Mouse (Mus musculus): ENCODE measurements around the gene Wdr4. TPM values are rescaled to one million over a fixed set of nuclear protein-coding genes. Genes with fewer than 3 reads are reported as not detected.
A peak's percentile ranks its signal among the peaks of the same experiment; 100 is the strongest.

Gene Wdr4
- 33.8 and 42.3 TPM in 2 replicates for polyA plus RNA-seq (2015; fragmentation: Nextera tagmentation; extraction: Ambion mirVana)

DNA sequence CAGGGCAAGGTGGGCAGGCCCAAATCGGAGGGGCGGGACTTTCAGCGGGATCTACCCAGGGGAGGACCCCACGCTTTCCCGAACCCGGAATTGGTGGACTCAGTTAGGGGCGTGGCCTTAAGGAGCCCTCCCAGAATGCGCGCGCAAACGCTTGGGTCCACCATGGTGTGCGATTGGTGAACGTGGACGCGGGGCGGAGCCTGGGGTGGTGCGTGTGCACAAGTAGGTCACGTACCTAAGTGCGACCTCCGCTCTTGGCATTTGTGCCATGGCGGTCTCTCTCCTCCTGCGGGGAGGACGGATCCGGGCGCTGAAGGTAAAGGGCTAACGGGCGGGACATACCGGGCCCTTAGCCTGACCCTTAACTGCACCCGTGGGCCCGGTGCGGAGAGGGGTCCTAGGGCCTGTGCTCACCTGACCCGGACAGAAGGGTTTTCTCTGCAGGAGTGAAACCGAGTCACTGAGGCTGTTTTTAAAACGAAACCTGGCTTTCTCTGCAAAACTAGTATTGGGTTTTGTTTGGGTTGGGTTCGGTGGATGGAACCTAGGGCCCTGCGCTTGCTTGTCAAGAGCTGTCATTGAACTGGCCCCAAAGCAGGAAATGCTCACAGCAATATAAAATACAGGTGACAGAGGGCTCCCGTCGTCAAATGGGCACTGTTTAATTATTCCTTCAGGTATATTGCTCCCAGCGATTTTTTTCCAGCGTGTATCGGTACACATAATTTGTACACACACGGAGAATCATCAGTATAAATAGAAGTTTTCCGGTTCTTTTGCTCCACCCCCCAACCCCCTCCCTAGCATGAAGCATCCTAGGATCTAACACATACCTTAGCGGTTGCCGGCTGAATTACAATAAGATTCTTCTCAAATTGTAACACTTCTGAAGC, at the start of gene Wdr4, which contains the start of gene Ndufv3:
Wdr4 (minus strand) TSS at position 35 of the 893 bp plus-strand sequence.
Ndufv3 (plus strand) TSS at position 170 of the 893 bp plus-strand sequence.
- ATAC-seq (ENCODE audit: insufficient read depth, low FRiP score), result peak; percentile 99
- H3K4me3 ChIP-seq (replicated peaks; ENCODE audit: low read length), result peak within 1 kb of the TSS; percentile 93
- H3K36me3 ChIP-seq (ENCODE audit: control insufficient read depth, insufficient read depth, low read length), result 0 out of 2 replicates have a peak, but pooled peaks cover 6% of the 10 kb centered on the region
- no peaks in the 10 kb centered on the region for H3K9me3 ChIP-seq (replicated peaks; ENCODE audit: control insufficient read depth, low read length)
- under 1% methylated on average over 44 of the region's 45 CpGs for WGBS
- H3K9ac ChIP-seq (ENCODE audit: low read length), result peak within 1 kb of the TSS; percentile 88
- H3K27ac ChIP-seq (ENCODE audit: low read length), result peak within 1 kb of the TSS; percentile 91
- H3K4me2 ChIP-seq (ENCODE audit: low read depth, low read length), result peak within 1 kb of the TSS; percentile 70
- H3K4me1 ChIP-seq (ENCODE audit: control insufficient read depth, insufficient read depth, low read length), result peaks cover 15% of the 10 kb centered on the region
- H3K27me3 ChIP-seq (ENCODE audit: control insufficient read depth, insufficient read depth, low read length), result no peaks in the 10 kb centered on the region

DNA sequence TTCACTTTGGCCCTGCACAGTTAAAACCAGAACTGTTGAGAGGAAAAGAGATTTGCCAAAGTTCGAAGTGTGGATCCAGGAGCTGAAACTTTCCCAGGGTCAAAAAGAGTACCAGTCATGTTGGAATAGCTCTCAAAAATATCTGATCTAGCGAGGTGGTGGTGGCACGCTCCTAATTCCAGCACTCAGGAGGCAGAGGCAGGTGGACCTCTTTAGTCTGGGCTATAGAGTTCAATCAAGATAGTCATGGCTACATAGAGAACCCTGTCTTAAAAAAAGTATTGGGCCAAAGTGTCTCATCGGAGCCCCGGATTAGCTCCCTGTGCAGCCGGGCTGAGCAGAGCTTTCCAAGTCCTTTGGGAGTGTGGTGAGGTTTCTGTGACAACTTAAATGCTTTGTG, 46.5 kb upstream of the Wdr4 start:
- Histone ChIP-seq H3K36me3 (ENCODE audit: control insufficient read depth, insufficient read depth, low read length) (no peaks in the 10 kb centered on the region), H3K9ac (ENCODE audit: low read length) (peak overlapping the region; percentile 95), H3K27ac (ENCODE audit: low read length) (no peak overlapping the region), H3K27me3 (ENCODE audit: control insufficient read depth, insufficient read depth, low read length) (no peaks in the 10 kb centered on the region), H3K4me3 (replicated peaks; ENCODE audit: low read length) (peak overlapping the region; percentile 79), H3K9me3 (replicated peaks; ENCODE audit: control insufficient read depth, low read length) (no peaks in the 10 kb centered on the region), H3K4me1 (ENCODE audit: control insufficient read depth, insufficient read depth, low read length) (peaks cover 33% of the 10 kb centered on the region), H3K4me2 (ENCODE audit: low read depth, low read length) (peak overlapping the region; percentile 76)
- no peak for ATAC-seq (ENCODE audit: insufficient read depth, low FRiP score)
- 64% methylated on average over 6 of the region's 6 CpGs for WGBS

DNA sequence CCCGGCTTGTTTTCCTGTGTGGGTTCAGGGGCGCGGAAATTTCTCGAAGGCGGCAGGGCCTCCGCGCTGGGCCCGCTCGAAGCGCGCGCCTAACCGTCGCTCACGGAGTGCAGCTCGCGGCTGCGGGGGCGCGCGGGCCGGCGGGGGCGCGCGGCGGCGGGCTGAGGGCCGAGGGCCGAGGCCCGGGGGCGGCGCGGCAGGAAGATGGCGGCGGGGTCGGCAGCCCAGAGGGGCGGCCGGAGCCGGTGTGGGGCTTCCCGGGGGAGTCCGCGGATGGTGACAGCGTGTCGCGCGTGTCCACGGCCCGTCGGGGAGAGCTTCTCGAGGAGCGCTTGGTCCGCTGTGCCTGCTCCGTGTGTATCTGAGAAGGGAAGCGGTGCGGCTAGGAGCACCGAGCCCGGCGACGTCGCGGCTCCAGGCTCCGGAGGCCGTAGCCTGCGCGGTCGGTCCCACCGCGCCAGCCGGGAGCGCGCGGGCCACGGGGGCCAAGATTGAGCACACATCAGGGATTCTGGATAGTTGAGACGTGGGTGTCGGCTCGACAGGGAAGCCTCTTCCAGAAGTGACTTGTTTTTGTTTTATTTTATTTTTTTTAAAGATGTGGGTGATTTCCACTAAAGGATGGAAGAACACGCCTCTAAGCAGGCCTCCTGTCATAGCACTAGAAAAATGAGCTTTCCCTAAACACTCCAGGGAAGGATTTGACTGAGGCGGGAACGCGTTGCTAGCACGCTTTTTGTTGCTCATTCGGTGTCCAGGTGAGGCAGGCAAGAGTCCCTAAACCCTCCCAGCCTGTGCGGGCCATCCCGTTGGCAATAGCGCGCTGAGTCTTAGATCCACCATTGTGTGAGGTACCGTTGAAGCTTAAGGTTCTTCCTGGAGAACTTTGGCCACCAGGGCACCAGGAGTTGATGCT, 45.6 kb upstream of the Wdr4 start:
- H3K9me3 ChIP-seq (replicated peaks; ENCODE audit: control insufficient read depth, low read length), result no peaks in the 10 kb centered on the region
- H3K4me2 ChIP-seq (ENCODE audit: low read depth, low read length), result peak overlapping the region; percentile 76
- H3K4me3 ChIP-seq (replicated peaks; ENCODE audit: low read length), result peak overlapping the region; percentile 79
- H3K27me3 ChIP-seq (ENCODE audit: control insufficient read depth, insufficient read depth, low read length), result no peaks in the 10 kb centered on the region
- H3K27ac ChIP-seq (ENCODE audit: low read length), result peak overlapping the region; percentile 96
- peak overlapping the region; percentile 95 for H3K9ac ChIP-seq (ENCODE audit: low read length)
- H3K4me1 ChIP-seq (ENCODE audit: control insufficient read depth, insufficient read depth, low read length), result peaks cover 33% of the 10 kb centered on the region
- peak; percentile 26 for ATAC-seq (ENCODE audit: insufficient read depth, low FRiP score)
- no peaks in the 10 kb centered on the region for H3K36me3 ChIP-seq (ENCODE audit: control insufficient read depth, insufficient read depth, low read length)
- under 1% methylated on average over 81 of the region's 88 CpGs for WGBS

DNA sequence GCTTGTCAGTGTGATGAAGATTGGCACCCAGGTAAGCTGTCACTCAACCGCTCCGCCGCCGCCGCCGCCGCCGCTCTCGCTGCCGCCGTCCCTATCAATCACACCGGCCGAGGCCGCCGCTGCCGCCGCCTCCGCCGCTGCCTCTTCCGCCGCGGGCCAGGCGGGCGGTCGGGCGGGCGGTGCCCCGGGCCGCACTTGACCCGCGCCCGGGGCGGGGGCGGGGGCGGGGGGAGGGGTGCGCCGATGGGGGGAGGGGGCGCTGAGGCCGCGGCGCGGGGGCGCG, 45.0 kb upstream of the Wdr4 start:
- no peaks in the 10 kb centered on the region for H3K27me3 ChIP-seq (ENCODE audit: control insufficient read depth, insufficient read depth, low read length)
- H3K27ac ChIP-seq (ENCODE audit: low read length), result peak overlapping the region; percentile 96
- no peaks in the 10 kb centered on the region for H3K9me3 ChIP-seq (replicated peaks; ENCODE audit: control insufficient read depth, low read length)
- H3K9ac ChIP-seq (ENCODE audit: low read length), result peak overlapping the region; percentile 95
- H3K36me3 ChIP-seq (ENCODE audit: control insufficient read depth, insufficient read depth, low read length), result no peaks in the 10 kb centered on the region
- WGBS, result 1% methylated on average over 29 of the region's 44 CpGs
- peak overlapping the region; percentile 79 for H3K4me3 ChIP-seq (replicated peaks; ENCODE audit: low read length)
- no peak for ATAC-seq (ENCODE audit: insufficient read depth, low FRiP score)
- peak overlapping the region; percentile 76 for H3K4me2 ChIP-seq (ENCODE audit: low read depth, low read length)
- peaks cover 33% of the 10 kb centered on the region for H3K4me1 ChIP-seq (ENCODE audit: control insufficient read depth, insufficient read depth, low read length)

DNA sequence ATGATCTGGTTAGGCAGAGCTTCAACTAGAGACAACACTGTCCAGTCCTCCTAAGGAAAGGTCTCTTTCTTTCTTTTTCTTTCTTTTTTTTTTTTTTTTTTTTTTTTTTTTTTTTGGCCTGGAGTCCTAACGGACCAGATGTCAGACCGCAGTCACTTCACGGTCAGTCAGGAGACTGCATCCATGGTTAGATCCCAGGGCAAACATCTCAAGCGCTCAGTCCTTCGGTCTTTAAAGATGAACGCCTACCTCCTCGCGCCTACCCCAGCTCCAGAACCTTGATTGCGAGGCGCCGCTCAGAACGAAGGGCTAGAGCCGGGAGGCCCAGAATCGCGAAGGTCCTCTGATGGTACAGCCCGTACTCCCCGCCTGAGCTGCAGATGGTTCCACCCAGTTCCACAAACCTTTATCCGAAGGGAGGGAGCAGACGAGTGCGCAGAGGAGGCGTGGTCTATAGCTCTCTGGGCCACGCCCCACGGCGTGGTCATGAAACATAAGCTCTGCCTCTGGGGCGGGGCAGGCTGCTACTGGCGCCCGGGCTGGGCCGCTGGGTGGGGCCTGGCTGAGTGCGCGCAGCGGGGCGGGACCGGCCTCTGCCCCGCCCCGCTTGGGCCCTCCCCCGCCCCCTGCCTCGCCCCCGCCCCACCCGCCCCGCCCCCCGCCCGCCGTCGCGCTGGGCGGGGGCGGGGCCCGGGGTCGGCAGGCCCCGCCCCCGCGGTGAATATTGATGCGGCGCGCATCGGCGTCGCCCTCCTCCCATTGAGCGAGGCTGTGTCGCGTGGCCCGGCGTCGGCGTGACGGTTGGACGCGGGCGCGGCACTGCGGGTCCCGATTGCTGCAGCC, 44.5 kb upstream of the Wdr4 start, which contains the start of gene Pknox1:
Pknox1 (plus strand) TSS at position 720 of the 843 bp plus-strand sequence.
- WGBS, result 0% methylated on average over 63 of the region's 72 CpGs
- H3K4me3 ChIP-seq (replicated peaks; ENCODE audit: low read length), result peak within 1 kb of the TSS; percentile 79
- peaks cover 32% of the 10 kb centered on the region for H3K4me1 ChIP-seq (ENCODE audit: control insufficient read depth, insufficient read depth, low read length)
- H3K4me2 ChIP-seq (ENCODE audit: low read depth, low read length), result peak within 1 kb of the TSS; percentile 76
- no peaks in the 10 kb centered on the region for H3K9me3 ChIP-seq (replicated peaks; ENCODE audit: control insufficient read depth, low read length)
- peak within 1 kb of the TSS; percentile 96 for H3K27ac ChIP-seq (ENCODE audit: low read length)
- H3K9ac ChIP-seq (ENCODE audit: low read length), result peak within 1 kb of the TSS; percentile 95
- H3K27me3 ChIP-seq (ENCODE audit: control insufficient read depth, insufficient read depth, low read length), result no peaks in the 10 kb centered on the region
- ATAC-seq (ENCODE audit: insufficient read depth, low FRiP score), result peak; percentile 97
- no peaks in the 10 kb centered on the region for H3K36me3 ChIP-seq (ENCODE audit: control insufficient read depth, insufficient read depth, low read length)

DNA sequence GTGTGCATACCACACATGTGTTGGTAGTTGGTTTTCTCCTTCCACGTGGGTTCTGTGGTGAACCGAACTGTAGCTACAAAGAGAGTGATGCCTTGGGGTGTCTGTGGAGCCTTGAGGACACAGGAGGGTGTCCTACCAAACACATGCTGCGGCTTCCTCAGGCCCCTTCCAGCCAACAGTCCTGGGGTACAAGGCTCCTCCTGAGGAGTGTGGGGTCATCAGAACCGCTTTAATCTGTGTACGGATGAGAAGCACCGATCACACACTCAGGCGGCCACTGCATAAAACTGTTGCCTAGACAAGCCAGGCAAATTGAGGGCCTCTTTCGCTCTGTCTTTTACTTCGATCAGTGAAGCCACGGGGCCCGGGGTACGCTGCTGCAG, 43.8 kb upstream of the Wdr4 start:
- no peak for ATAC-seq (ENCODE audit: insufficient read depth, low FRiP score)
- peak overlapping the region; percentile 77 for H3K9ac ChIP-seq (ENCODE audit: low read length)
- no peaks in the 10 kb centered on the region for H3K9me3 ChIP-seq (replicated peaks; ENCODE audit: control insufficient read depth, low read length)
- peak overlapping the region; percentile 75 for H3K4me2 ChIP-seq (ENCODE audit: low read depth, low read length)
- H3K27ac ChIP-seq (ENCODE audit: low read length), result peak overlapping the region; percentile 94
- no peaks in the 10 kb centered on the region for H3K36me3 ChIP-seq (ENCODE audit: control insufficient read depth, insufficient read depth, low read length)
- H3K4me3 ChIP-seq (replicated peaks; ENCODE audit: low read length), result peak overlapping the region; percentile 54
- no peaks in the 10 kb centered on the region for H3K27me3 ChIP-seq (ENCODE audit: control insufficient read depth, insufficient read depth, low read length)
- peaks cover 28% of the 10 kb centered on the region for H3K4me1 ChIP-seq (ENCODE audit: control insufficient read depth, insufficient read depth, low read length)
- 17% methylated on average over 12 of the region's 12 CpGs for WGBS

DNA sequence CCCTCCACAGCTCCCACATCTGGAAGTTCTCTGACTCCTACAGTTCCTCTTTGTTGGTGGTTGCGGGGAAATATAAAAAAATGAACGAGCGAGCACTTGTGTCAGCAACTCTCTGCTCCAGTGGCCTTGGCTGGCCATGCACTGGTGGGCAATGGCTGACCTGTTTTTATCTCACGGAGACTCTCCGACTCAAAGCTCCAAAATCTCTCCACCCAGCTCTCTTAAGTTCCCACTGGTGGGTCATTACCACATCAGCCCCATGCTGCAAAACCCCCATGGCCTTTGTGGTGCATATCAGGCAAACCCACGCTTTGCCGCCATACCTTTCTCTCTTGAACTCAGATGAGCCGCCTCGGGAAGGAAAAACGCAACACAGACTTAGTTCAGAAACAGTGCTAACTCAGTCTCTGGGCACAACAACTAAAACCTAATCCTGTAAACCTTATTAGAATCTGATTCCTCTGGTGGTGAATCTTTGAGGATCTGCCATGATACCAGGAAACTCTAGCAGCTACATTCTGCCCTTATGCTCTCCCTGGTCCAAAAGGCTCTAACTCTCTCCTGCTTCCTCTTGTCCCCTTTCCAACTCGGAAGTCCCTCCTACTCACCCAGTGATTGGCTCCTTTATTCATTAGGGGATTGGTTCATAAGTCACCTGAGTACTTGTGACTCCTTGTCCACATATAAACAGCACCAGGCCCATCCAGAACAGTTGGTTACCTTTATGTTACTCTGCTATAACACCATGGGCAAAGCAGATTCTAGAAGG, 39.4 kb upstream of the Wdr4 start:
- H3K9me3 ChIP-seq (replicated peaks; ENCODE audit: control insufficient read depth, low read length), result no peaks in the 10 kb centered on the region
- ATAC-seq (ENCODE audit: insufficient read depth, low FRiP score), result no peak
- WGBS, result 86% methylated on average over 11 of the region's 11 CpGs

More for the DNA sequence above, 39.4 kb upstream of the Wdr4 start:
- no peak overlapping the region for H3K9ac ChIP-seq (ENCODE audit: low read length)
- no peak overlapping the region for H3K27ac ChIP-seq (ENCODE audit: low read length)
- peaks cover 21% of the 10 kb centered on the region for H3K4me1 ChIP-seq (ENCODE audit: control insufficient read depth, insufficient read depth, low read length)
- H3K27me3 ChIP-seq (ENCODE audit: control insufficient read depth, insufficient read depth, low read length), result no peaks in the 10 kb centered on the region
- H3K36me3 ChIP-seq (ENCODE audit: control insufficient read depth, insufficient read depth, low read length), result no peaks in the 10 kb centered on the region
- H3K4me3 ChIP-seq (replicated peaks; ENCODE audit: low read length), result no peak overlapping the region
- no peak overlapping the region for H3K4me2 ChIP-seq (ENCODE audit: low read depth, low read length)
